Mouse (Mus musculus) stomach, postnatal 0 days (tissue): ENCODE measurements around the gene Mmp15. TPM values are rescaled to one million over a fixed set of nuclear protein-coding genes. Genes with fewer than 3 reads are reported as not detected.

ENCODE experiments used
- ATAC-seq: fragments of 200-750 bp; cut with Nextera tagmentation; 2 replicates; pipeline ENCODE4 v1.8.0; 2017; ENCODE audit not compliant: low FRiP score, low TSS enrichment
- DNase-seq: peaks from one replicate; pipeline ENCODE4 v3.0.0-alpha.2; 2016; ENCODE audit warnings: low spot score
- H3K27ac ChIP-seq: fragments of 300-500 bp; sonication (generic); replicated peaks from 2 replicates; pipeline ENCODE4 v1.5.1; 2014; ENCODE audit warnings: mild to moderate bottlenecking, control low read depth
- H3K27me3 ChIP-seq: fragments of 300-500 bp; sonication (generic); 2 replicates; pipeline ENCODE4 v1.6.1; 2014; ENCODE audit warnings: low read length; ENCODE audit not compliant: control insufficient read depth, insufficient read depth
- H3K36me3 ChIP-seq: fragments of 300-500 bp; sonication (generic); 2 replicates; pipeline ENCODE4 v1.6.1; 2014; ENCODE audit warnings: low read length, mixed read lengths; ENCODE audit not compliant: control insufficient read depth, insufficient read depth
- H3K4me1 ChIP-seq: fragments of 300-500 bp; sonication (generic); replicated peaks from 2 replicates; pipeline ENCODE4 v1.6.1; 2014; ENCODE audit warnings: antibody characterized with exemption; ENCODE audit not compliant: control insufficient read depth, insufficient read depth
- H3K4me2 ChIP-seq: fragments of 300-500 bp; sonication (generic); replicated peaks from 2 replicates; pipeline ENCODE4 v1.6.1; 2014; ENCODE audit warnings: low read depth, mild to moderate bottlenecking, control low read depth, moderate library complexity
- H3K4me3 ChIP-seq: fragments of 300-500 bp; sonication (generic); 2 replicates; pipeline ENCODE4 v1.5.1; 2014; ENCODE audit warnings: low read depth, low read length, control low read depth
- H3K9ac ChIP-seq: fragments of 300-500 bp; sonication (generic); 2 replicates; pipeline ENCODE4 v1.6.1; 2014; ENCODE audit warnings: mild to moderate bottlenecking, low read length, control low read depth, mixed read lengths
- H3K9me3 ChIP-seq: fragments of 300-500 bp; sonication (generic); 2 replicates; pipeline ENCODE4 v1.6.1; 2016; ENCODE audit warnings: low read length; ENCODE audit not compliant: control insufficient read depth
- CTCF ChIP-seq: IDR thresholded peaks from 2 replicates; pipeline ENCODE4 v1.5.1; 2016; ENCODE audit warnings: antibody characterized with exemption, low read depth, mild to moderate bottlenecking, moderate library complexity
- EP300 ChIP-seq: optimal IDR thresholded peaks from 2 replicates; pipeline ENCODE3; 2016; ENCODE audit warnings: antibody characterized with exemption
- WGBS: fragments of 180-500 bp; shearing (Covaris S2); extraction: QIAGEN DNeasy Blood & Tissue Kit; methylation state at CpG from one replicate; pipeline ENCODE4 v1.1.7; 2014; 5-methylcytosine and 5-hydroxymethylcytosine counted together
- polyA plus RNA-seq: library from polyadenylated mRNA; unstranded; fragments of >200 nt; fragmentation: Nextera tagmentation; extraction: Ambion mirVana; gene quantifications from 2 replicates; pipeline ENCODE4 v1.2.1, GENCODE M21; 2015

The Mmp15 gene
- polyA plus RNA-seq, 1 experiment from 2014 or later = 19.0 TPM

- H3K27me3 ChIP-seq = no peaks in the 10 kb centered on the region
- peak overlapping the region; percentile 93 for H3K9ac ChIP-seq
- TF ChIP-seq CTCF = no peak
- TF ChIP-seq EP300 = no peak
- peak overlapping the region; percentile 83 for H3K4me3 ChIP-seq
- WGBS = 14% methylated on average over 21 of the region's 21 CpGs
- H3K27ac ChIP-seq = peak overlapping the region; percentile 97
- no peaks in the 10 kb centered on the region for H3K9me3 ChIP-seq
- peak; percentile 11 for DNase-seq
- ATAC-seq = no peak; the same call in 1 of the 2 replicates
- peak overlapping the region; percentile 80 for H3K4me2 ChIP-seq
- H3K36me3 ChIP-seq = peaks cover 17% of the 10 kb centered on the region
- 0 out of 2 replicates have a peak, but pooled peaks cover 5% of the 10 kb centered on the region for H3K4me1 ChIP-seq
Measured at GRCm38 (mm10) chr8:95332437-95333199, 19.4 kb upstream of the Mmp15 start.

GRCm38 (mm10) chr8:95335706-95336105, 16.4 kb upstream of the Mmp15 start:
- TF ChIP-seq EP300 (no peak), CTCF (no peak)
- no peak for ATAC-seq
- WGBS = 79% methylated on average over 1 of the region's 1 CpGs

GRCm38 (mm10) chr8:95336363-95336762, 15.7 kb upstream of the Mmp15 start:
- Histone ChIP-seq H3K4me1 (0 out of 2 replicates have a peak, but pooled peaks cover 2% of the 10 kb centered on the region), H3K4me2 (no peak overlapping the region), H3K9ac (no peak overlapping the region), H3K27me3 (no peaks in the 10 kb centered on the region), H3K36me3 (peaks cover 6% of the 10 kb centered on the region; the same call in 1 of the 2 replicates), H3K4me3 (no peak overlapping the region), H3K9me3 (no peaks in the 10 kb centered on the region), H3K27ac (no peak overlapping the region)
- TF ChIP-seq EP300 (no peak), CTCF (no peak)
- ATAC-seq = no peak
- no peak for DNase-seq

More at GRCm38 (mm10) chr8:95335706-95336105, 16.4 kb upstream of the Mmp15 start:
- Histone ChIP-seq H3K4me2 (no peak overlapping the region), H3K4me1 (0 out of 2 replicates have a peak, but pooled peaks cover 4% of the 10 kb centered on the region), H3K36me3 (peaks cover 4% of the 10 kb centered on the region; the same call in 1 of the 2 replicates), H3K4me3 (no peak overlapping the region), H3K27ac (no peak overlapping the region), H3K9me3 (no peaks in the 10 kb centered on the region), H3K9ac (no peak overlapping the region), H3K27me3 (no peaks in the 10 kb centered on the region)
- DNase-seq = no peak

- no peak overlapping the region; the same call in 1 of the 2 replicates for H3K27ac ChIP-seq
- H3K4me1 ChIP-seq = no peaks in the 10 kb centered on the region
- H3K4me2 ChIP-seq = no peak overlapping the region
- TF ChIP-seq CTCF (no peak), EP300 (no peak)
- peaks cover 6% of the 10 kb centered on the region; the same call in 1 of the 2 replicates for H3K36me3 ChIP-seq
- peak; percentile 55 for DNase-seq
- WGBS = 46% methylated on average over 5 of the region's 5 CpGs
- H3K9me3 ChIP-seq = no peaks in the 10 kb centered on the region
- no peak overlapping the region for H3K4me3 ChIP-seq
- peak; percentile 78 for ATAC-seq
- no peaks in the 10 kb centered on the region for H3K27me3 ChIP-seq
- no peak overlapping the region for H3K9ac ChIP-seq
Measured at GRCm38 (mm10) chr8:95341721-95342120, 10.3 kb upstream of the Mmp15 start.

GRCm38 (mm10) chr8:95344668-95345067, 7.4 kb upstream of the Mmp15 start:
- Histone ChIP-seq H3K9ac (no peak overlapping the region), H3K9me3 (no peaks in the 10 kb centered on the region), H3K4me1 (0 out of 2 replicates have a peak, but pooled peaks cover 3% of the 10 kb centered on the region), H3K27ac (no peak overlapping the region), H3K4me3 (no peak overlapping the region), H3K36me3 (peaks cover 3% of the 10 kb centered on the region; the same call in 1 of the 2 replicates), H3K4me2 (no peak overlapping the region), H3K27me3 (no peaks in the 10 kb centered on the region)
- no peak for TF ChIP-seq EP300
- peak; percentile 46; the same call in 1 of the 2 replicates for TF ChIP-seq CTCF
- DNase-seq (no peak), ATAC-seq (no peak)
- 71% methylated on average over 6 of the region's 6 CpGs for WGBS
